Mouse (Mus musculus) R1 (cell line): ENCODE measurements around the gene Pgpep1.

Source experiments
- DNase-seq: peaks from one replicate; pipeline ENCODE4 v3.0.0-alpha.2; 2018; ENCODE audit warnings: low read depth, low spot score

Pgpep1 gene

GRCm38 (mm10) chr8:70691230-70691629 is 31.0 kb upstream of the Pgpep1 start:
- DNase-seq, result peak; percentile 60

DNA sequence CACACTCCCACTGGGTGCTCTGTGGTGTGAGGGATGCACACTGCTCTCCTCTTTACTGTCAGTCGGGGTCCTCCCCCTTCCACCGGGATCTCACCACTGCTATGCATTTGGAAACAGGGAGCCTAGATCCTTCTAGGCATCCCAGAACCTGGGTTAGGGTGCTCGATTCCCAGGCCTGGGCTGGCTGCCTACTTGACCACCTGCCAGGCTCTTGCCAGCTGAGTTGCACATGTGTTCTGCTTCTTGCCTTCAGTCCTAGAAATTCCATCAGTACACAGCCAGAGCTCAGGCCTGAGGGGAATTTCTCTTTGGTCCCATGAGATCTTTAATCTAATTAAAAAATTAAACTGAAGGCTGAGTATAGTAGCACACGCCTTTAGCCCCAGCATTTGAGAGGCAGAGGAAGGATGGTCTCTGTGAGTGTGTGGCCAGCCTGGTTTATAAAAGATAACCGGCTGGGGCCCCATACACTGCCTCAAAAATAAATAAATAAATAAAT is 29.8 kb upstream of the Pgpep1 start:
- DNase-seq, result no peak

DNA sequence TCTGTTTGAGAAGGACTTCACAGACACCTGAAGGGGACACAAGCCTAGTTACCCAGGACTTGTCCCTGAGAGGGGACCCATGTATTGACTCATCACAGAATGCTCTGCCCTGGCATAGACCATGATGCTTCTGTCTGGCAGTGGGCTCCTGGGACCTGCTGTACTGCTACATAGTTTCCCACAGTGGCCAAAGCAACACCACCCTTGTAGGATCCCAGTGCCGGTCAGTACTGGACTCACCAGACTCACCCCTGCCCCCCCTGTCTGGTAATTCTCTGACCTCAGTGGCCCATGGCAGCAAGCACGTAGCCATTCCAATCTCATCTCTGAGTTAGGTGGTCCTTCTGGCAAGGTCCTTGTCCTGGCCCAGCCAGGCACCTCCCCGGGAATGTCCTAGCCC is 27.9 kb upstream of the Pgpep1 start:
- no peak for DNase-seq

- DNase-seq, result no peak
Observed at GRCm38 (mm10) chr8:70687576-70687975, 27.4 kb upstream of the Pgpep1 start.

DNA sequence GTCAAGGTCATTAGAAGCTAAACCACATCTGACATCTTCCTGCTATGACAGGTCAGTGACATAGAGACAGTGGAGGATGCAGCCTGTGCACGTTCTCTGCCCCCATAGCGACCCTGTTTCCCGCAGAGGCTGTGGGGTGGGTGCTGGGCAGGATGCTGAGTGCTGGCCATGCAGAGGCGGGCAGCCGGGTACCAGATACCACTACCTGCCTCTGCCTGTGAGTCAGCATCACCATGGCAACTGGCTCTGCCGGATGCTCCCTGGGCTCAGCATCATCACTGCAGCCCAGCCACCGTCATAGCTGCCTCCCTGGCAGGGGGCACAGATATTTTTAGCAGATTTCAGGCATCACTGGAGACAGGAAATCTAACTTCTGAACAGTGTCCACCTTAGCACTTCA is 24.1 kb upstream of the Pgpep1 start:
- DNase-seq, result peak; percentile 33

DNA sequence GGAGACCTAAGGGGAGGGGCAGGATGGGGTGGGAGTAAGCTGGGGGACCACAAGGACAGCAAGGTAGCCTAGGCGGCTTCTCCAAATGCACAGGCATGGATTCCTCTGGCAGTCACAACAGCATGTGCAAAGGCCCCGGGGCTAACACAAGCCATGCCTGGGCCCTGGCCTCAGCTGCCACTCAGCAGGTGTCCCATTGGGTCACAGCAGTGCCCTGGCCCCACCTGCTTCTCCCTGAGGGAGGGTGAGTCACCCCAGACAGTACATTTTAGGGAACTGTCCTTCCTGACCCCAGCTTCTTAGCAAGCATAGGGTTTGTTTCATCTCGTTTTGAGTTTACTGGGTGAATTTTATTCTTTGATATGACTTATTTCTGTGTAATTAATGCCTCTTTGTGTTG is 22.5 kb upstream of the Pgpep1 start:
- DNase-seq, result peak; percentile 24

DNA sequence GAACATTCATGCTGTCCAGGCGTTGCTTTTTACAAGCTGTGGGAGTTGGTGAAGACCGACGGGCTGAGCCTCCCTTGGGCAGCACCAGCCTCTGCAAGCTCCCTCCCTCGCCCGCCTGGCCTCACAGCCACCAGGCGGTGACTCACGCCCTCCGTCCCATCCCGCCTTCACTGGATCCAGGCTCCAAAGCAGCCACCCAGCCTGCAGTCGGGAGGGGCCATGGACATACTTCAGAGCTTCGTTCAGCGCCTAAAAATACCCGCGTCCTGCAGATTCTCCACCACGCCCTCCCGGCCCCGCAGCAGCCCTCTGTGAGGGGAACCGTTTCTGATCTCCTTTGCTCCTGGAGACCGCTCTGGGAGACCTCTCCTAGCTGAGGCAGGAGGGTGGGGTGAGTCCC is 22.0 kb upstream of the Pgpep1 start:
- DNase-seq, result peak; percentile 72

- DNase-seq, result no peak
Observed at GRCm38 (mm10) chr8:70681410-70681809, 21.2 kb upstream of the Pgpep1 start.

GRCm38 (mm10) chr8:70680039-70680438 is 19.9 kb upstream of the Pgpep1 start:
- DNase-seq, result no peak

GRCm38 (mm10) chr8:70679404-70679803 is 19.2 kb upstream of the Pgpep1 start:
- no peak for DNase-seq

DNA sequence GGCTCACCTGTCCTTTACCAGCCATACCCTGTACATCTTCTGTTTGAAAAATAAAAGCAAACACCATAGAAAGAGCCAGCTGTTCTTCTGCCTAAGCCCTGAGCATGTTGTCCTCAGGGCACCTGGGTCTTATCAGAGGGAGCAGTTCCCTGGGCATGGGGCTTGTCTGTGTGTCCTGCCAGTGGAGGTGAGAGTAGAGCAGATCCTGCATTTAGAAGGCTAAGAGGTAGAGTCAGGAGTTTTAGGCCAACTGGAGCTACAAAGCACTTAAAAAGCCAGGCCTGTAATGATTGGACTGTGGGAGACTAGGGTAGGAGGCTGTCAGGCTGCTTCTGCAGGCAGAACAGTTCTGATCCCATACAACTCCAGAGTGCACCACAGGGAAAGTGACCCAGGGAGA is 18.5 kb upstream of the Pgpep1 start:
- DNase-seq, result no peak

GRCm38 (mm10) chr8:70677451-70678080 is 17.4 kb upstream of the Pgpep1 start:
- no peak for DNase-seq

GRCm38 (mm10) chr8:70675336-70675735 is 15.1 kb upstream of the Pgpep1 start:
- DNase-seq, result peak; percentile 57

DNA sequence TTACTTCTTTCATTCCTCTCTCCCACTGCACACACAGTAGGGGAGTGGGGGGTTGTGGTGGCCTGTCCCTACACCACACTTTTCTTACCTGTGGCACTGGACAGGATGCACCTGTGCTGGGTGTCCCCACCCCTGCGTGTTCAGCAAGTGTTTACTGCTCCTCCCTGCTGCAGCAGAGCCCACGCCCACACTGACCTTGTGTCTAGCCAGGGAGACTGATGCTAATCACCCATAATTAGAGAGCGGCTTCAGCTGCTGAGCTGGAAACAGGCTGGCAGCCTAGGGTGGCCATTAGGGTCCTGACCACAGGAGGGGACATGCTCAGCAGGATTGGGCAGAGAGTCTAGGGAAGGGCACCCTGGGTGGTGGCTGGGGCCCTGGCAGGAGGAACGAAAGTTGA is 14.5 kb upstream of the Pgpep1 start:
- DNase-seq, result peak; percentile 50

- peak; percentile 37 for DNase-seq
Observed at GRCm38 (mm10) chr8:70674109-70674508, 13.9 kb upstream of the Pgpep1 start.

GRCm38 (mm10) chr8:70673079-70673856 is 13.1 kb upstream of the Pgpep1 start, which contains the start of gene Lsm4:
TSS of gene Lsm4 (plus strand) at chr8:70673248.
- DNase-seq, result peak; percentile 100

- DNase-seq, result no peak
Observed at GRCm38 (mm10) chr8:70672325-70673078, 12.3 kb upstream of the Pgpep1 start.

GRCm38 (mm10) chr8:70671615-70672324 is 11.6 kb upstream of the Pgpep1 start:
- DNase-seq, result no peak

GRCm38 (mm10) chr8:70667071-70667470 is 6.9 kb upstream of the Pgpep1 start:
- no peak for DNase-seq

GRCm38 (mm10) chr8:70665599-70665998 is 5.4 kb upstream of the Pgpep1 start:
- DNase-seq, result no peak

DNA sequence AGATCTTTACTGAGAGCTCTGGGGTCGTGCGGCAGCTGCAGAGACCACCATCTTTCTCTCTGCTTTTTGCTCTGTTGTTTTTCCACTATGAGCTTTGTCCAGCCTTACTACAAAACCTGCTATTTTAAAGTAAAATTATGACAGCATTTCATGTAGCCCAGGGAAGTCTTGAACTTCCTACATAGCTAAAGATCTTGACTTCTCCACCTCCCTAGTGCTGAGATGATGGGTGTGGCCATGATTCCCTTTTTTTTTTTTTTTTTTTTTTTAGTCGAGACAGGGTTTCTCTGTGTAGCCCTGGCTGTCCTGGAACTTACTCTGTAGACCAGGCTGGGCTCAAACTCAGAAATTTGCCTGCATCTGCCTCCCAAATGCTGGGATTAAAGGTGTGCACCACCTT is 4.4 kb upstream of the Pgpep1 start:
- no peak for DNase-seq

DNA sequence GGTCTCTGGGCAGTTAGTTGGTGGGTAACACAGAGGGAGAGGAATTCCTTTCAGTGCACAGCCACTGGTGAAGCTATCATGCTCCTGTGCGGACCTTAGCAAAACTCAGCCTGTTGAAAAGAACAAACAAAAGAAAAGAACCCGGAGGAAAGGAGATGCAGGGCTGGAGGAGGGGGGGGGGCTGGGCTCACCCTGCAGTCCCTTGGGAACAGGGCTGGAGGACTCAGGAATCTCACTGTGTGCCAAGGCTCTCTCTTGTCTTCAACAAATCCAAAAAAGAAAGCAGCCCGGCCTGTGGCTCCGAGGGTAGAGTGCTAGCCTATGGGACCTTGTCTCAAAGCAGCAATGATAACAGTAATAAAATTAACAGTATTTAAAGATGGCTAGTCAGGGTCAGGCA is 3.5 kb upstream of the Pgpep1 start:
- no peak for DNase-seq
